Mouse (Mus musculus) C2C12 (cell line): ENCODE results near the gene Ube2i.

Experiments
- CEBPB ChIP-seq: IDR thresholded peaks from one replicate; pipeline ENCODE4 v1.6.1; 2011; ENCODE audit warnings: low read depth, mild to moderate bottlenecking, control low read depth, moderate library complexity
- CTCF ChIP-seq: IDR thresholded peaks from one replicate; pipeline ENCODE4 v1.5.1; 2011; ENCODE audit not compliant: control insufficient read depth, insufficient read depth, insufficient read length
- MAX ChIP-seq: IDR thresholded peaks from one replicate; pipeline ENCODE4 v1.6.1; 2011; ENCODE audit warnings: mild to moderate bottlenecking, control low read depth

DNA sequence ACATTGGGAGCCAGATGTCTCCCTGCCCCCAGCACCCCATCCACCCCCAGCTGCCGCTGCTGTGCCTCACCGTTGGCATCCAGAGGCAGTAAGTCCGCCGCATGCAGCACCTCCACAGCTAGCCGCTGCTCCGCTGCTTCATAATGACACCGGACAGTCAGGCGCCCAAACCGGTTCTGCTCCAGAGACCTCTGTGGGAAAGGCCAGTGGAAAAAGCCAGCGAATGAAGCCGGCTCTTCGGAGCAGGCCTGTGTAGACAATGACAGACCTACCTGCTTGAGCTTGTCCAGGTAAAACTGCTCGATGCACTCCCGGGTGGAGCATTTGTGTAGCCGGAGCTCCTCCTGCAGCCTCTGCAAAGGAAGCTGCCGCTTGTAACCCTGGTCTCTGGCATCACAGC, 30.2 kb downstream of the Ube2i start:
- no peak for TF ChIP-seq CEBPB
- no peak for TF ChIP-seq CTCF
- no peak for TF ChIP-seq MAX
